Mouse (Mus musculus): ENCODE data around the gene Ghr. TPM values are rescaled to one million over a fixed set of nuclear protein-coding genes. Genes with fewer than 3 reads are reported as not detected.

Gene Ghr
- polyA plus RNA-seq, 1 experiment: 215 TPM

- H3K27ac ChIP-seq (replicated peaks; ENCODE audit: low read depth, low read length): no peak overlapping the region; the same call in 1 of the 2 replicates
- H3K4me3 ChIP-seq (ENCODE audit: insufficient read depth, low read depth, low read length): no peak overlapping the region
- peaks cover 2% of the 10 kb centered on the region; the same call in 1 of the 2 replicates for H3K4me1 ChIP-seq (ENCODE audit: control insufficient read depth, insufficient read depth, insufficient read length, low read length)
These were observed 85.2 kb downstream of the Ghr start for GRCm38 (mm10) chr15:3497946-3498580.

GRCm38 (mm10) chr15:3490868-3491267 is 92.4 kb downstream of the Ghr start:
- H3K4me1 ChIP-seq (ENCODE audit: control insufficient read depth, insufficient read depth, insufficient read length, low read length): peaks cover 5% of the 10 kb centered on the region
- no peak overlapping the region for H3K4me3 ChIP-seq (ENCODE audit: insufficient read depth, low read depth, low read length)
- no peak overlapping the region for H3K27ac ChIP-seq (replicated peaks; ENCODE audit: low read depth, low read length)

GRCm38 (mm10) chr15:3490011-3490410 is 93.3 kb downstream of the Ghr start:
- H3K4me1 ChIP-seq (ENCODE audit: control insufficient read depth, insufficient read depth, insufficient read length, low read length): peaks cover 5% of the 10 kb centered on the region
- no peak overlapping the region for H3K27ac ChIP-seq (replicated peaks; ENCODE audit: low read depth, low read length)

GRCm38 (mm10) chr15:3489180-3489579 is 94.1 kb downstream of the Ghr start:
- H3K27ac ChIP-seq (replicated peaks; ENCODE audit: low read depth, low read length): no peak overlapping the region
- H3K4me3 ChIP-seq (ENCODE audit: insufficient read depth, low read depth, low read length): no peak overlapping the region
- peaks cover 5% of the 10 kb centered on the region for H3K4me1 ChIP-seq (ENCODE audit: control insufficient read depth, insufficient read depth, insufficient read length, low read length)

More at GRCm38 (mm10) chr15:3490011-3490410, 93.3 kb downstream of the Ghr start:
- no peak overlapping the region for H3K4me3 ChIP-seq (ENCODE audit: insufficient read depth, low read depth, low read length)

- no peak overlapping the region for H3K27ac ChIP-seq (replicated peaks; ENCODE audit: low read depth, low read length)
- H3K4me3 ChIP-seq (ENCODE audit: insufficient read depth, low read depth, low read length): no peak overlapping the region
- H3K4me1 ChIP-seq (ENCODE audit: control insufficient read depth, insufficient read depth, insufficient read length, low read length): peaks cover 5% of the 10 kb centered on the region
These were observed 94.7 kb downstream of the Ghr start for GRCm38 (mm10) chr15:3488601-3489000.

- peaks cover 2% of the 10 kb centered on the region for H3K4me1 ChIP-seq (ENCODE audit: control insufficient read depth, insufficient read depth, insufficient read length, low read length)
- H3K4me3 ChIP-seq (ENCODE audit: insufficient read depth, low read depth, low read length): no peak overlapping the region
- no peak overlapping the region for H3K27ac ChIP-seq (replicated peaks; ENCODE audit: low read depth, low read length)
These were observed 96.6 kb downstream of the Ghr start for GRCm38 (mm10) chr15:3486691-3487090.

- Histone ChIP-seq H3K27ac (replicated peaks; ENCODE audit: low read depth, low read length) (no peak overlapping the region), H3K4me1 (ENCODE audit: control insufficient read depth, insufficient read depth, insufficient read length, low read length) (peaks cover 2% of the 10 kb centered on the region), H3K4me3 (ENCODE audit: insufficient read depth, low read depth, low read length) (no peak overlapping the region)
These were observed 97.9 kb downstream of the Ghr start for GRCm38 (mm10) chr15:3485367-3485766.

GRCm38 (mm10) chr15:3483451-3483850 is 99.8 kb downstream of the Ghr start:
- H3K4me3 ChIP-seq (ENCODE audit: insufficient read depth, low read depth, low read length): no peak overlapping the region
- H3K27ac ChIP-seq (replicated peaks; ENCODE audit: low read depth, low read length): no peak overlapping the region
- H3K4me1 ChIP-seq (ENCODE audit: control insufficient read depth, insufficient read depth, insufficient read length, low read length): no peaks in the 10 kb centered on the region; the same call in 1 of the 2 replicates

GRCm38 (mm10) chr15:3469230-3469629 is 114.1 kb downstream of the Ghr start:
- peaks cover 5% of the 10 kb centered on the region; the same call in 1 of the 2 replicates for H3K4me1 ChIP-seq (ENCODE audit: control insufficient read depth, insufficient read depth, insufficient read length, low read length)
- H3K4me3 ChIP-seq (ENCODE audit: insufficient read depth, low read depth, low read length): no peak overlapping the region
- no peak overlapping the region; the same call in 1 of the 2 replicates for H3K27ac ChIP-seq (replicated peaks; ENCODE audit: low read depth, low read length)

- H3K4me3 ChIP-seq (ENCODE audit: insufficient read depth, low read depth, low read length): no peak overlapping the region
- H3K4me1 ChIP-seq (ENCODE audit: control insufficient read depth, insufficient read depth, insufficient read length, low read length): peaks cover 5% of the 10 kb centered on the region; the same call in 1 of the 2 replicates
- H3K27ac ChIP-seq (replicated peaks; ENCODE audit: low read depth, low read length): no peak overlapping the region
These were observed 116.7 kb downstream of the Ghr start for GRCm38 (mm10) chr15:3466608-3467007.

- Histone ChIP-seq H3K27ac (replicated peaks; ENCODE audit: low read depth, low read length) (peak overlapping the region; percentile 46), H3K4me3 (ENCODE audit: insufficient read depth, low read depth, low read length) (no peak overlapping the region), H3K4me1 (ENCODE audit: control insufficient read depth, insufficient read depth, insufficient read length, low read length) (peaks cover 5% of the 10 kb centered on the region; the same call in 1 of the 2 replicates)
These were observed 118.5 kb downstream of the Ghr start for GRCm38 (mm10) chr15:3464754-3465153.

- H3K4me3 ChIP-seq (ENCODE audit: insufficient read depth, low read depth, low read length): no peak overlapping the region
- peak overlapping the region; percentile 86 for H3K27ac ChIP-seq (replicated peaks; ENCODE audit: low read depth, low read length)
- peaks cover 8% of the 10 kb centered on the region; the same call in 1 of the 2 replicates for H3K4me1 ChIP-seq (ENCODE audit: control insufficient read depth, insufficient read depth, insufficient read length, low read length)
These were observed 126.7 kb downstream of the Ghr start for GRCm38 (mm10) chr15:3456543-3456942.

- Histone ChIP-seq H3K4me1 (ENCODE audit: control insufficient read depth, insufficient read depth, insufficient read length, low read length) (peaks cover 8% of the 10 kb centered on the region), H3K4me3 (ENCODE audit: insufficient read depth, low read depth, low read length) (no peak overlapping the region), H3K27ac (replicated peaks; ENCODE audit: low read depth, low read length) (no peak overlapping the region; the same call in 1 of the 2 replicates)
These were observed 127.7 kb downstream of the Ghr start for GRCm38 (mm10) chr15:3455572-3455971.

GRCm38 (mm10) chr15:3452080-3452752 is 131.1 kb downstream of the Ghr start:
- H3K4me1 ChIP-seq (ENCODE audit: control insufficient read depth, insufficient read depth, insufficient read length, low read length): peaks cover 8% of the 10 kb centered on the region
- H3K27ac ChIP-seq (replicated peaks; ENCODE audit: low read depth, low read length): no peak overlapping the region
- H3K4me3 ChIP-seq (ENCODE audit: insufficient read depth, low read depth, low read length): no peak overlapping the region

- Histone ChIP-seq H3K4me3 (ENCODE audit: insufficient read depth, low read depth, low read length) (no peak overlapping the region), H3K27ac (replicated peaks; ENCODE audit: low read depth, low read length) (0 out of 2 replicates have a peak overlapping the region, but pooled peaks have one; percentile 8), H3K4me1 (ENCODE audit: control insufficient read depth, insufficient read depth, insufficient read length, low read length) (peaks cover 4% of the 10 kb centered on the region; the same call in 1 of the 2 replicates)
These were observed 133.7 kb downstream of the Ghr start for GRCm38 (mm10) chr15:3449564-3449963.

Measured in brown adipose tissue, adult 24 weeks (tissue).